Mouse (Mus musculus): ENCODE data around the gene Gpc5.

The Gpc5 gene

DNA sequence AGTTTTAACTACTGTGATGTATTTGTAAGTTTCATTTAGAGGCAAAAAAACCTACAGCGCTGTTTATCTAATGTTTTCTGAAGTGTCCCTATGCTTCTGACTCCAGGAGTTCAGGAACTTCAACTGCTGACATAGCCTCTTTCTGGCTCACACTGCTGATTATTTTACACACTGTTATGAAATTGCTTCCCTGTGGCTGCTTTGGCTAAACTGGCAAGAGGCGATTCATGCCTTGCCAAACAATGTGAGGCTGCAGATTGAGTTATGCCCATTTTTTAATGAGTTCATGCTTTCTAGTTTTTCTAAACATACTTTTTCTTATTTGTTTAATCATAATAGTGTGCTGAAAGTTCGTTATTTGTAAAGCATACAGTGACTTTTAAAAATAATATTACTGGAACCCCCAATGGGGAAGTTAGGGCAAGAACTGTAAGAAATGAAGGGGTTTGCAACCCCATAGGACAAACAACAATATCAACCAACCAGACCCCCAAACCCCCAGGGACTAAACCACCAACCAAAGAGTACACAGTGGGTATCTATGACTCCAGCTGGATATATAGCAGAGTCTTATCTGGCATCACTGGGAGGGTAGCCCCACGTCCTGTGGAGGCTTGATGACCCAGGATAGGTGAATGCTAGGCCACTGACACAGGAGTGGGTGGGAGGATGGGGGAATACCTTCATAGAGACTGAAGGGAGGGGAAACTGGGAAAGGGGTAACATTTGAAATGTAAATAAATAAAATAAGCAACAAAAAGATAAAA is 454.7 kb downstream of the Gpc5 start:
- DNase-seq (ENCODE audit: low spot score in 2 of 2), result no peak

DNA sequence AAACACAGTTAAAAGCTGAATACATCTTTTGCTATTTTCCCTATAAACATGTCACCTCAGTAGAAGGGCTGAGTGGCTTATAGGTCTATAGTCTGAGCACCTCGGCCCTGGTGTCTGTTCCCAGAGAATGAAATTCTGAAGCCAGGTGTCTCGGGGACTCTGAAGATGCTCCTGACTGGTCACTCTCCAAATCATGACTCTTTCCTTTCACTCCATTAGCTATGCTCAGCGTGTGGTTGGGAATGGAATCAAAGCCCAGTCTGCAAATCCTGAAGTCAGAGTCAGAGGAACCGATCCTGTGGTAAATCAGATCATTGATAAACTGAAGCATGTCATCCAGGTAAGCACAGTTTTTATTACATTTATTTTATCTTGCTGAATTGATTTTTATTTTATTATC is 460.0 kb downstream of the Gpc5 start:
- no peak for DNase-seq (ENCODE audit: low spot score in 2 of 2)

DNA sequence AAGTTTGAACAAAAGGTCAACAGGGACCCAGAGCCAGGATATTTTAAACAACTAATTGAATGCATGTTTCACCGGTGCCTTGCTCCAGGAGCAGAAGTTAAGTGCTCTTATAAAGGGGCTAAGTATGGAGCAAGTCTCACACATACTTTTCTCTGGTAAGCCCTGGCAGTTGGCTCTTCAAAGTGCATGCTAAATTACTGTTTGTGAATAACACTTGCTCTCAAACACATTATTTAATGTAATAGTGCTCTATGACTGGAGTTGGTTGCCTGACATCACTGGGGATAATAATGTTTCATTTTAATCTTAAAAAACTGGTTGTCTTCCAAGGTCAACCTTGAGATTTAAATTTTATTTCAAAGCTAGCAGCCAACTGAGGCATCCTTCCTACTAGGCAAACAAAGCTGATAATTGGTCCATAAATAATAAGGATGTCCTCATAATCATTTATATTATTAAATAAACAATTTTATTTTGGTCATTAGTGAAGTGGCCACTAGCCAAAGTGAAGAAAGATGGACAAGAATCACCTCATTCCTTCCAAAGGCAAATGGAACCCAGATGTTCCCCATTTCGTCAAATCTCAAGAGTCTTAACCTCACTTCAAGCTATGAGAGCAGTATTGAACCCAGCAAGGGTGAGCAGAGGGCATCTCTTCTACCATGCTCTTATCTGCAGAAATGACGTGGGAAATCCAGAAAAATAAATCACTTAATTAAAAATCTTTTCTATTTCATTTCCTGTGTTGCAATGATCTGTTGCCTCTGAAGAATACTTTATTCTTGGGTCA is 488.6 kb downstream of the Gpc5 start:
- no peak for DNase-seq (ENCODE audit: low spot score in 2 of 2)

DNA sequence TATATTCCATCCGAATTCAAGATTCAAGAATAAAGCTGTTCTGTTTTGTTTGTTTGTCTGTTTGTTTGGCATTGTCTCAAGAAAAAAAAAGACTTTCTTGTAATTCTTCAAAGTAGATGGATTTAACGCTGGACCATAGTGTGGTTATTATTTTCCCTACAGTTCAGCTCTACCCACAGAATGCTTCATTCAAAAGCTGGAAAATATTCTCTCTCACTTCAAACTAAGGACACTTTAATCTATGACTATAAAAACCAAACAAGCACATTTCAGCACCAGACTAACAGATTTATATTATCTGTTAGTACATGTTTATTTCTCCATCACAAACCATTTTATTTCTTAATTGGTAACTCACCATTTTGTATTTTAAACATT is 489.2 kb downstream of the Gpc5 start:
- DNase-seq (ENCODE audit: low spot score in 2 of 2), result no peak

DNA sequence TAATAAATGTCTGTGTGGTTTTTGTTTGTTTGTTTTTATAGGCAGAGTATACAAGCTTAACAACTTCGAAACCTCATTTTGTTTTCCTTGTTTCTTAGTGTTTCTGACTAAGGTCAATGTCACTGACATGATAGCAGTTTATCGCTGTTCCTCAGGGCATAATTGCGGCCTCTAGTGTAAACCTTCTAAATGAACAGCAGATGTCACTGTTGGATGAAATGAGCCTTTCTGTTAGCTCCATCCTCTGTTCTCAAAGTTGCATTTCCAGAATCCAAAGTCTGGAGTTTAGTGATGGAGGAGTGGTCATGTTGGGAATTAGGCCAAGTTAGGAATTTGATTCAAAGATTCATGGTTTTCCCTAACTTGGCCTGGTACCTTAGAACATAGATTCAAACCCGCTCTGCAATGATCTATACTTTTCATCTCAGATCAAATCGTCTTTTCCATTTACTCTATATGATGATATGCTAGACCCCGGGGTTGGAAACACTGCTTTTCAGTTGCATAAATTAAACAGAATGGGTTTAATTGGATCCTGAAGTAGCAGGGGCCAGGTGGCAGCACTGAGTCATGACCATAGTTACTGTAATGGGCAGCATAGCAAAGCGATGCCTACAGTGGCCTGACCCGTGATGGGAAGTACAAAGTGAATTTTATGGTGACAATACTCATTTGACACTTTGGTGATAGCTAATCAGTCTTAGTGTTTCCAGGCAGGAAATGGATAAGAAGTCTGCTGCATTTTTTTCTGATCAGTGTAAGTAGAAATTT is 508.4 kb downstream of the Gpc5 start:
- DNase-seq (ENCODE audit: low spot score in 2 of 2), result no peak

DNA sequence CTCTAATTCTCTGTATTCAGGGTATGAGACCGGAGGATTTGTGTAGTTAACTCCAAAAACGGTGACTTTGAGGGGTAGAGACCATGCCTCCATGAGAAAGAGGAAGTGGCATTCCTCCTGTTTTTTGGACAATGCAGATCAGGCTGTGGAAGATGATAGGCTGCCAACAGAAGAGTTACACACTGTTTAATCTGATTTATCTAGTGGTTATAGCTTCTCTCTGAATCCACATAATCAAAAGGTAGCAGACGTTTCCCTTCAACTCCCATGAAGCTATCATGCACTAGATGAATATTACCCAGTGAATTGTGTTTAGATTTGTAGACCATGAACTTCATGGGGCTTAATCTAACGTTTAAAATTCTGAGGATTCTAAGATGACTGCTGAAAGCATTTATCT is 522.1 kb downstream of the Gpc5 start:
- no peak for DNase-seq (ENCODE audit: low spot score in 2 of 2)

DNA sequence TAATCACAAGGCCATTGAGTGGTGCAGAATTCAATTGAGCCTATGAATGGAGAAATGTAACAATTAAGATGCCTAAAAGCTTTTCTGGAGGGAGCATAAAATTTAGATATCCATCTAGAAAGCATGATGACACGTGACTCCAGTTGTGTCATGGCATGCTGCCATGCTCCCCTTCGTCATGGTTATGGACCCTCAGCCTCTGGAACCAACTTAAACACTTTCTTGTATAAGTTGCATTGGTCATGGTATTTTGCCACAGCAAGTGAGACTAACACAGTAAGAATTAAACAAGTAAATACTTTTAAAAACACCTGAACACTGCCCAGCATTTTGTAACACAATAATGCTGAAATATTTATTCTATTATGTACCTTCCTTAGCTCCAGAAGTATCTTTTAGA is 524.3 kb downstream of the Gpc5 start:
- DNase-seq (ENCODE audit: low spot score in 2 of 2), result no peak

DNA sequence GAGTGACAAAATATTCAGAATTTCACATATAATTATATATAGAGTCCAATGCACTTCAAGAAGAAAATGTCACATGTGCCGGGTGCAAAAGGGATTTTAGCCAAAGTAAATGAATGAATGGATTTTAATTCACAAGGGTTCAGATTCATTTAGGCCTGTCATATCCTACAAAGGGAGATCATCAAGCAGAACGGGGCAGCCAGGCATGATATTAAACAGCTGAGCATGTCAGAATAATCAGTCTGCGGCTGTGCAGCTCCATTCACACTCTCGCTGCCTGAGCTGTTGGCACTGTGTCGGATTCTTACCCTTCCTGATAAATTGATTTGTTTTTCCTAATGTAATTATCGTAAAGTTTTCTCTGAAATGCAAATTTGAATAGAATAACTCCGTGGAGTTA is 524.8 kb downstream of the Gpc5 start:
- no peak for DNase-seq (ENCODE audit: low spot score in 2 of 2)

DNA sequence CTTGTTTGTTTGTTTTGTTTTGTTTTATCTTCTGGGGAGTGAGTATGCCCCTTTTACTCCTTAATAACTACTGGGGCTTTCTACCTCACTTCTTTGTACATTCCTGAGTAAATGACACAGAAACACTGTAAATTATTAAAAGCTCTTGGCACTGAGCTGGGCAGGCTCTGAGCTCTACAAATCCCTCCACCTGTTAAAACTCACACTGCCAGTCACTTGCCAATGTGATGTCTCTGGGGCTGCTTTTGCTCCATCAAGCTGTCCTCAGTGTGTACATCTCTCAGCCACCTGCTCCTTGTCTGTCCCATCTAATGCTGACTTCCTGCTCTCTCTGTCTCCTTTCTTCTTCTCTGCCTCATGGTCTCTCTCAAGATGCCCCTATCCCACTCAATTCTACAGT is 528.5 kb downstream of the Gpc5 start:
- no peak for DNase-seq (ENCODE audit: low spot score in 2 of 2)

DNA sequence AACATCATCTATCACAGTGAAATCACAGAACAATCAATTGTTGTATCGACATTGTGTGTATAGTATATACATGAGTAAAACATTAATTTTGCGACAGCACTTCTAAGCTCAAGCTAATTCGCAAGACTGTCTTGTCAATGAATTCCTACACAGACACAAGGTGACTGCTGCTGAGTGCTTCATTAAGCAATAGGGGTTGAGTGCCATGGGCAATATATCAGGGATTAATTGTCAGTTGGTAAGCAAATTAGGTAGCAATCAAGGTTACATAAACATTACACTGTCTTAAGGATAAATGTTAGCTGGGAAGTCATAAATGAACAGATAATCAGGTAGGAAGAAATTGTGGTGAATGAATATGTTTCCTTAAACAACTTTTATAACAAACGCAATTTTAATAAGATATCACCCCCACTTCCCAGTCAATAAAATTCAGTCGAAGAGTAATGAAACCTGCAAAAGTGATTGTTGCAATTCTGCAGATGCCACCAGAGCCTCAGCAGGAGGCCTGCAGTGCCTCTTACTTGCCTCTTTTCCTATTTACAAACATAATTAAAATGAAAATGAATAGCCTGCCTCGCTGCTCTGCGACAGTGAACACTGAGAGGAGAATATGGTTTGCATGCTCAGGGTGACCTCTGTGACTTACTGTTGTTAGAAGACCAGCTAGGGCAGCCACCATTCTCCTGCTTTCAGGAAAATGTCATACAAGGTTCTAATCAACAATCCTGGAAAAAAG is 539.3 kb downstream of the Gpc5 start:
- no peak for DNase-seq (ENCODE audit: low spot score in 2 of 2)

DNA sequence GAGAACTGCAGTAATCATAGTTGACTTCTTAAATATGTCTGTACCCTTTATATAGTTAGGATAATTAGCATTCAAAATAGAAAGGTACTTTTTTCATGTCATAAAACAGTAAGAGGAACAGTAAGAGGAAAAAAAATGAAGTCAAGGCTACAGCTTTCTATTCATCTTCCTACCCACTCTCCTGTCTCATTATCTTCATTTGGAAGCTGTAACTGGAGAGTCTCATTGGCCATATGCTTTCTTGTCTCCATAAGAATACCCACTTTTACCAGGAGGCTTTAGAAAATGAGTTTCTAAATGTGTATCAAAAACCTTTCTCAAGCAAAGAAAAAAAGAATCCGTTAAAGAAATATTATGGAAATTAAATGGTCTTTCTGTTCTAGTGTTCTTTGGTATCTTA is 541.3 kb downstream of the Gpc5 start:
- no peak for DNase-seq (ENCODE audit: low spot score in 2 of 2)

DNA sequence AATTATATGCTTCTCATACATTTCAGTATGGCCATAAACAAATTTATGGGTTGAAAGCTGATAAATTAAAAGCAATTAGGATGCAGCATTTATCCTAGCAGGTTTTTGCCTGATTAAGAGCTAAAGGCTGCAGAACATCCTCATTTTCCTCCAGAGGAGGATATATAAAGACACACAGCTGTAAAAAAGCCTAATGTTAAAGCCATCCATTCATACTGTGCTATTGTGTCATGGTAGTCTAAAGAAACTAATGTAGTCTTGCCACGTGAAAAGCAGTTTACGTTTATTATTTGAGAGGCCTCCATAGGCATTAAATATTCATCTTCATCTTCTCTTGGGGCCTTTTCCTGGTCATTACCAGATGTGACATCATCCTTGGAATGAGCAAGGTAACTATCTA is 587.9 kb downstream of the Gpc5 start:
- DNase-seq (ENCODE audit: low spot score in 2 of 2), result no peak

DNA sequence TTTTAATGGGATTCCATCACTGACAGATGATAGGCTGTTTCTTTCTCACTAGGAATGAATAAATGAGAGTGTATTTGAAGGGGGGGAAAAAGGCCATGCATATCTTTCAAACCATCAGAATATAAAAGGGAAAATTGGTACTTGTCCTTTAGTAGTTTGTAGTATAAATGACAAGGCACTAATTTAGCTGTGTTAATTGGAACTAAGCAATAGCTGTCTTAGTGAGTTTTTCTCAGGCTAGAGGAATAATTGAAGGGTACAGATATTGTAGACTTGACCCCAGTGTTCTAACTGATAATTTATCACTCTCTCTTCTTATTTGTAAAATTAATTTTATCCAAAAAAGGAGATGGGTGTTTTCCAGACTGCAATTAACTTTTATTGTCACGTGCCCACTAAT is 654.0 kb downstream of the Gpc5 start:
- DNase-seq (ENCODE audit: low spot score in 2 of 2), result no peak

DNA sequence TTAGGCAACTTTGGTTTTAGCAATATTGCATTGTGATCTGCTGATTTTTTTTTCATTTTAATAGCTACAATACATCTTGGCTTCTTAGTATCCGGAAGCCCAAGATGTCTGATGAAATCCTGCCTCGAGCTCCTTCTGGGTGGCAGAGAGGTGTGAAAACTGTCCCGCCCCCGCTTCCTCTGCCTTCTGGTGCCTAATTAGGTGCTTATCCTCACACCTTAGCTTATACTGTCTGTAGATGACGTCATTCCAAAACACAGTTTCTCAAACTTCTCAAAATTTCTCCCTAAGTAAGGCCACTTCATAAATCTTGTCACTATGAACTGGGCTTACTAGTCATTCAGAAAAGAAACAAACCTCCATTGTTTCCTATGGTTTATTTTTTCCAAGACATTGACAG is 668.2 kb downstream of the Gpc5 start:
- peak in 1 of 2 experiments; percentile 9 for DNase-seq (ENCODE audit: low spot score in 2 of 2)

DNA sequence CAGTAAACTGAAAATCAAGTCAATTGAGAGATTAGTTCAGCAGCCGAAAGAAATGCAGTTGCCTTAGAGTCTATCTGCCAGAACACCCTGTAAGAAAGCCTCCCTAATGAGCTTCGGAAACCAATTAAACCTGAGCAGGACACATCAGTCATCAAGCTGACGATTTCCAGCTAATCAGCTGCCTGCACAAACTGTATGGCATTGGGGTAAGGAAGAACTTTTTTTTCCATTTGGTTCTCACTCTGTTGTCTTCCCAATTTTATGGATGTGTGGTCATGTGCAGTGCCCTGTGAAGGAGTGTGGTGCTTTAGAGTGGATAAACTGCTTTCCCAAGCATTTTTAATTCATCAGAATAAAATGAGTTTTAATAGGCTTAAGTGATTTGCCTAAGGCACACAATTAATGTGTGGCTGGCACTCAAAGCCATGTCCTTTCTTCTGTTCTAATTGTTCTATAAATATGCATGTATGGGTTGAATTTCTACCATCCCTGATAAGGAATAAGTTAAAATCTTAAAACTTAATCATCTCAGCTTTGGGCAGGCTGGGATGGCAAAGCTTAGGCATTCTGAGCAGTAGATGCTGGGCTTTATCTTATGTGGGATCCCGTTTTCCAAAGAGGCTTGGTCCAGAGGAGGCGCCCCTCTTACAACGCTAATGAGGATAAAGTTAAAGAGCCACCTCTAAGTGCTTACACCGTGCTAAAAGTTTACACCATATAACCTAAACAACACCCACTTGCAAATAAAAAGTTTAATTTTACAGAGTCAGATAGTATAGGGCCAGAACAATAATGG is 687.6 kb downstream of the Gpc5 start:
- no peak for DNase-seq (ENCODE audit: low spot score in 2 of 2)

DNA sequence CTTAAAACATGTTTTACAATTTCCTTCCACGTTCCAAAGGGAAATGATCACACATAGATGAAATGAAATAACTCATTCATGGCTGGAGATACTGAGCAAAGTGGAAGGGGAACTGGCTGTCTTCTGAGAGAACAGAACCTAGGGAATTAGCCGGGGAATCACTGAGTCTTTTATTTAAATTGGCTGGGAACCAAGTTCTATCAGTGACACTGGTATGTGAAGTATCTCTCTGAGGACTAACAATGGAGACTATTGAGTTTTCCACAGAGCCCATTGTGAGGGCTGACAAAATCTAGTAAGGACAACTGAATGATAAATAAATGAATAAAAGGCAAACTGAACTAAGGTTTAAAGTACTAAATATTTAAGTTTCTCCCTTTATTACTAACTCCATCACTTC is 712.7 kb downstream of the Gpc5 start:
- DNase-seq (ENCODE audit: low spot score in 2 of 2), result no peak

DNA sequence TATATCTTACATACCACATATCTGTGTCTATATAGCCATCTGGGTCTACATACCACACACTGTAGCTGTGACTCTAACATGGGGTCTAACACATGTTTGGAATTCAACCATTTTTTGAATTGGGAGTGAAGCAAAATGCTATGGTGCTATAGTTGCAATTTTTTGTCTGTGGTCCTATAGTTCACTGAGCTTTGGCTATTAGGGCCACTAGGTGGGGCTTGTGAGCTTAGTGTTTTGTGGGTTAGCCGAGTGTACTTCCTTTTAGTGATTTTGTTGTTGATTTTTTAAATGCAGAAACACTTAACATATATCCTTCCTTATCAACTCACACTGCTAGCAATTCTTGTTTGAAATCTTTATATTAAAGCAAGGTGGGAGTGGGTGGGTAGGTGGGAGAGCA is 727.0 kb downstream of the Gpc5 start:
- DNase-seq (ENCODE audit: low spot score in 2 of 2), result no peak

DNA sequence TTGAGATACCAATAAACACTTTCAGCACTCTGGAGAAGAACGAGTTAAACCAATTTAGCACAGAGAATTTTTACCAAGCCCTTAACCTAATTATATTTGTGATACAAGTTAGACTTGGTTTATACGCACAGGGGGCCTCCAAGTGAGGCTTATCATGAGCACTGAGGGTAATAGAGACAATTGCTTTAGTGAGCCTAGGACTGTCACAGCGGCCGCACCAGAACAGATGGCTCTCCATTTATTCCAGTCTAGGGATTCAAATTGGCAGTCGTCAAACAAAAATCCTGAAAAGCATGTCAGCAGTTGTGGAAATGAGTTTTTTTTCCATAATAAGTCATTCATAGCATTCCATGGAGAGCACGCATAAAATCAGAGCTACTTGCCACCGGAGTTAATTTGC is 729.6 kb downstream of the Gpc5 start:
- no peak for DNase-seq (ENCODE audit: low spot score in 2 of 2)

DNA sequence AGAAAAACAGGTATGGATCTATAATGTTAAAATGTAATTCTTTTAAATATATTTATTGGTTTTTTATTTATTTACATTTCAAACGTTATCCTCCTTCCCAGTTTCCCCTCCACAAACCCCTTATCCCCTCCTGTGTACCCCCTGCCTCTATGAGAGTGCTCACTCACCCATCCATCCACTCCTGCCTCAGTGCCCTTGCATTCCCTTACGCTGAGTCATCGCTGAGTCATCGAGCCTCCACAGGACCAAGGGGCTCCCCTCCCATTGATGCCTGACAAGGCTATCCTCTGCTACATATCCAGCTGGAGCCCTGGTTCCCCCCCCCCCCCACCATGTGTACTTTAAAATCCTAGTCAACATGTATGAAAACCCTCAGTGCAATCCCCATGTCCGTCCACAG is 738.5 kb downstream of the Gpc5 start:
- no peak for DNase-seq (ENCODE audit: low spot score in 2 of 2)

DNA sequence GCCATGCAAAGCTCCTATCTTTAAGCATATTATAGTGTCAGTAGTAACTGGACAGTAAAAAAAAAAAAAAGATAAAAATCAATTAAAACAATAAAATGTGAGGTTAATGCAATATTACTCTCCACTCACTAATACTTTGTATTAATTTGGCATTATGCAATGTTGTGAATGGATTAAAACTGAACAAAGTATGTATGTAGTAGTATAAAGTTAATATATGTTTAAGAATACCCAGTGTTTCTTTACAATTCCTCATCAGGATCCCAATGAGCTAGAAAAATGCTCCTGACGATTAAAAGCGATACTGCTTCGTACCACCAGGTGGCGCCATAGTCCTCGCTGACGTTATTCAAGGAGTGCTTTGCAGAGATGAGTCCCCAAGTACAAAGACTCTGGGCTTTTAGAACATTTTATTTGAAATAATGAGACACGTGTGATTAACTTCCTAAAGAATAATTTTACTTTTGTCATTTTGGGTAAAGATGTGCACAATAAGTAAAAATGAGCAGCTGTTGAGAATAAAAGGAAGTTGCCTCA is 739.3 kb downstream of the Gpc5 start:
- peak; percentile 57 to 83 for DNase-seq (ENCODE audit: low spot score in 2 of 2)
